In genomic region chr5:73633141-73633540, GRCm38 (mm10) we compare ENCODE assay signal across 8 mouse cellular contexts. TPM values are rescaled to one million over a fixed set of nuclear protein-coding genes. Genes with fewer than 3 reads are reported as not detected.
DNase-seq lines count a peak whose midpoint lies in the region; ATAC-seq and TF ChIP-seq lines count a peak whose summit lies in the region.

No protein-coding gene starts in this region.

- DNase-seq in midbrain, embryonic 10.5 days (ENCODE audit: low spot score), result peak; percentile 68
- peak; percentile 38 for DNase-seq in c-Kit-positive CD71-negative TER-119-negative erythroid progenitor cells, embryonic 14.5 days (ENCODE audit: low read depth)
- peak; percentile 67 for DNase-seq in kidney, postnatal 0 days (ENCODE audit: low spot score)
- peak; percentile 19 for DNase-seq in liver, embryonic 13.5 days
- peak; percentile 71 for DNase-seq in right cerebral cortex, adult 18-20 months
- peak; percentile 64 for DNase-seq in urinary bladder, postnatal 14 days (ENCODE audit: low spot score)

- WGBS in midbrain, embryonic 10.5 days, result 61% methylated on average over 8 of the region's 8 CpGs
- WGBS in midbrain, embryonic 15.5 days, result 58% methylated on average over 8 of the region's 8 CpGs
- WGBS in kidney, postnatal 0 days, result 57% methylated on average over 8 of the region's 8 CpGs
- WGBS in liver, embryonic 13.5 days (ENCODE audit: insufficient replicate concordance), result 41% methylated on average over 8 of the region's 8 CpGs

- no peak for ATAC-seq in midbrain, embryonic 15.5 days (replicated peaks)
- ATAC-seq in frontal cortex, adult (ENCODE audit: low TSS enrichment), result peak; percentile 76
- ATAC-seq in kidney, postnatal 0 days (replicated peaks; ENCODE audit: low FRiP score, low read depth), result no peak
- no peak for ATAC-seq in liver, embryonic 13.5 days (ENCODE audit: low read depth)

- H3K9ac ChIP-seq in midbrain, embryonic 15.5 days, result no peak overlapping the region
- H3K9ac ChIP-seq in kidney, postnatal 0 days (ENCODE audit: low read depth, low read length), result no peak overlapping the region
- H3K9ac ChIP-seq in liver, embryonic 13.5 days, result no peak overlapping the region

- peaks cover 32% of the 10 kb centered on the region for H3K36me3 ChIP-seq in midbrain, embryonic 10.5 days
- peaks cover 17% of the 10 kb centered on the region; the same call in 1 of the 2 replicates for H3K36me3 ChIP-seq in midbrain, embryonic 15.5 days (replicated peaks)
- H3K36me3 ChIP-seq in kidney, postnatal 0 days (ENCODE audit: insufficient read depth, low read length), result peaks cover 15% of the 10 kb centered on the region
- H3K36me3 ChIP-seq in liver, embryonic 13.5 days, result 0 out of 2 replicates have a peak, but pooled peaks cover 2% of the 10 kb centered on the region

- peaks cover 20% of the 10 kb centered on the region for H3K4me1 ChIP-seq in midbrain, embryonic 10.5 days
- H3K4me1 ChIP-seq in midbrain, embryonic 15.5 days, result peaks cover 5% of the 10 kb centered on the region; the same call in 1 of the 2 replicates
- no peaks in the 10 kb centered on the region for H3K4me1 ChIP-seq in kidney, postnatal 0 days (replicated peaks; ENCODE audit: insufficient read depth, low read length)
- peaks cover 8% of the 10 kb centered on the region for H3K4me1 ChIP-seq in liver, embryonic 13.5 days (replicated peaks)

- no peak overlapping the region for H3K4me3 ChIP-seq in midbrain, embryonic 10.5 days
- H3K4me3 ChIP-seq in midbrain, embryonic 15.5 days, result no peak overlapping the region
- no peak overlapping the region for H3K4me3 ChIP-seq in kidney, postnatal 0 days (replicated peaks; ENCODE audit: low read depth, low read length)
- H3K4me3 ChIP-seq in liver, embryonic 13.5 days (replicated peaks), result no peak overlapping the region

- peaks cover 9% of the 10 kb centered on the region; the same call in 1 of the 2 replicates for H3K9me3 ChIP-seq in midbrain, embryonic 10.5 days (replicated peaks)
- H3K9me3 ChIP-seq in midbrain, embryonic 15.5 days, result no peaks in the 10 kb centered on the region
- H3K9me3 ChIP-seq in kidney, postnatal 0 days (replicated peaks; ENCODE audit: low read length), result no peaks in the 10 kb centered on the region; the same call in 1 of the 2 replicates
- H3K9me3 ChIP-seq in liver, embryonic 13.5 days (replicated peaks), result no peaks in the 10 kb centered on the region; the same call in 1 of the 2 replicates

- no peak overlapping the region for H3K4me2 ChIP-seq in midbrain, embryonic 15.5 days
- H3K4me2 ChIP-seq in kidney, postnatal 0 days (ENCODE audit: low read length), result no peak overlapping the region
- H3K4me2 ChIP-seq in liver, embryonic 13.5 days, result no peak overlapping the region

- TF ChIP-seq CTCF in kidney, postnatal 0 days (IDR thresholded peaks at IDR 0.05; ENCODE audit: low read depth), result peak; percentile 81

- H3K27ac ChIP-seq in midbrain, embryonic 10.5 days (replicated peaks), result no peak overlapping the region
- no peak overlapping the region for H3K27ac ChIP-seq in midbrain, embryonic 15.5 days
- H3K27ac ChIP-seq in kidney, postnatal 0 days, result no peak overlapping the region
- no peak overlapping the region for H3K27ac ChIP-seq in liver, embryonic 13.5 days

- H3K27me3 ChIP-seq in midbrain, embryonic 10.5 days (ENCODE audit: low read depth, poor library complexity, severe bottlenecking), result no peaks in the 10 kb centered on the region
- no peaks in the 10 kb centered on the region for H3K27me3 ChIP-seq in midbrain, embryonic 15.5 days (replicated peaks)
- no peaks in the 10 kb centered on the region for H3K27me3 ChIP-seq in kidney, postnatal 0 days (ENCODE audit: insufficient read depth, low read length)
- H3K27me3 ChIP-seq in liver, embryonic 13.5 days, result no peaks in the 10 kb centered on the region

RNA-seq across cellular contexts. Expression of gene Lrrc66, which starts 0.8 kb away (rescaled TPM):
- polyA plus RNA-seq in midbrain, embryonic 10.5 days (2016; fragmentation: Nextera tagmentation; extraction: Ambion mirVana), result 0.06 and 0.07 TPM in 2 replicates
- not detected in 2 replicates for polyA plus RNA-seq in midbrain, embryonic 15.5 days (2015; fragmentation: Nextera tagmentation; extraction: Ambion mirVana)
- polyA plus RNA-seq in kidney, postnatal 0 days (2015; fragmentation: Nextera tagmentation; extraction: Ambion mirVana), result 1.4 and 1.8 TPM in 2 replicates
- polyA plus RNA-seq in liver, embryonic 13.5 days (2015; fragmentation: Nextera tagmentation; extraction: Ambion mirVana), result 0.21 and 0.25 TPM in 2 replicates

RNA-seq across cellular contexts. Expression of gene Sgcb, which starts 14.4 kb away (rescaled TPM):
- polyA plus RNA-seq in midbrain, embryonic 10.5 days (2016; fragmentation: Nextera tagmentation; extraction: Ambion mirVana), result 21.3 and 21.8 TPM in 2 replicates
- 35.8 and 36.6 TPM in 2 replicates for polyA plus RNA-seq in midbrain, embryonic 15.5 days (2015; fragmentation: Nextera tagmentation; extraction: Ambion mirVana)
- 14.3 and 16.5 TPM in 2 replicates for polyA plus RNA-seq in kidney, postnatal 0 days (2015; fragmentation: Nextera tagmentation; extraction: Ambion mirVana)
- polyA plus RNA-seq in liver, embryonic 13.5 days (2015; fragmentation: Nextera tagmentation; extraction: Ambion mirVana), result 2.8 and 3.0 TPM in 2 replicates

RNA-seq across cellular contexts. Expression of gene Spata18, which starts 18.0 kb away (rescaled TPM):
- not detected in 2 replicates for polyA plus RNA-seq in midbrain, embryonic 10.5 days (2016; fragmentation: Nextera tagmentation; extraction: Ambion mirVana)
- 0.30 and 0.52 TPM in 2 replicates for polyA plus RNA-seq in midbrain, embryonic 15.5 days (2015; fragmentation: Nextera tagmentation; extraction: Ambion mirVana)
- 0.22 and 0.24 TPM in 2 replicates for polyA plus RNA-seq in kidney, postnatal 0 days (2015; fragmentation: Nextera tagmentation; extraction: Ambion mirVana)
- not detected in 2 replicates for polyA plus RNA-seq in liver, embryonic 13.5 days (2015; fragmentation: Nextera tagmentation; extraction: Ambion mirVana)

Comparison
In these comparisons a context has a peak if more than half of its experiments do, and no peak if none do; other contexts are left out.
1. DNase-seq: peak in every context shown above with its lines; median percentile 71 in right cerebral cortex, adult 18-20 months; 68 in midbrain, embryonic 10.5 days; 67 in kidney, postnatal 0 days; 64 in urinary bladder, postnatal 14 days; 38 in c-Kit-positive CD71-negative TER-119-negative erythroid progenitor cells, embryonic 14.5 days; 19 in liver, embryonic 13.5 days.